Mouse (Mus musculus) left cerebral cortex, adult 2 months (tissue): ENCODE results near the gene Gm20661. TPM values are rescaled to one million over a fixed set of nuclear protein-coding genes. Genes with fewer than 3 reads are reported as not detected.

Experiments
- DNase-seq, 2 experiments: peaks; one replicate each; pipeline ENCODE4 v3.0.0; 2021 to 2022; ENCODE audit warnings: low spot score in 2 of 2, mixed read lengths in 1 of 2; ENCODE audit errors: extremely low spot score in 1 of 2
- H3K27ac ChIP-seq: fragments of 200-600 bp; 2 replicates; pipeline ENCODE4 v1.8.1; 2022
- H3K4me3 ChIP-seq: fragments of 200-600 bp; 2 replicates; pipeline ENCODE4 v1.8.1; 2022
- CTCF ChIP-seq: fragments of 200-600 bp; IDR thresholded peaks from 2 replicates; pipeline ENCODE4 v1.8.1; 2022; ENCODE audit warnings: antibody characterized with exemption, mild to moderate bottlenecking, moderate library complexity
- intact Hi-C: fragments of 180-260 bp; cut with DNase I; formaldehyde crosslinking; loops from one replicate; pipeline ENCODE4 v1.15.1; 2025
- long read RNA-seq, 2 experiments: library from polyadenylated mRNA; stranded (forward); transcript quantifications; one replicate each; pipeline ENCODE4 v2.0.0; 2021; ENCODE audit warnings: borderline mapping rate in 2 of 2
- total RNA-seq, 2 experiments: library from RNA; stranded (reverse); gene quantifications; 2 replicates each; pipeline ENCODE4 v1.2.3; 2021

Gm20661 gene
- under 1 TPM; 0.28 to 0.66 TPM for total RNA-seq
- long read RNA-seq, experiment 1, result 0 reads
- long read RNA-seq, experiment 2, result 0 reads

- no peak for DNase-seq
- 0 out of 2 replicates have a peak within 1 kb of the TSS, but pooled peaks have one; percentile 9 for H3K4me3 ChIP-seq
- H3K27ac ChIP-seq, result peak within 1 kb of the TSS; percentile 87
- TF ChIP-seq CTCF, result no peak
- intact Hi-C loops, result no loop called here
Observed at GRCm38 (mm10) chr9:107982681-107983346, at the start of gene Gm20661. Gene Gm20661 (plus strand): TSS chr9:107983058.

- no peak overlapping the region for H3K4me3 ChIP-seq
- DNase-seq, result no peak
- intact Hi-C loops, result no loop called here
- H3K27ac ChIP-seq, result peak overlapping the region; percentile 2
- TF ChIP-seq CTCF, result no peak
Observed at GRCm38 (mm10) chr9:107934146-107934545, 48.7 kb upstream of the Gm20661 start.

- Histone ChIP-seq H3K4me3 (peak within 1 kb of the TSS; percentile 57), H3K27ac (peak within 1 kb of the TSS; percentile 98)
- no peak for TF ChIP-seq CTCF
- intact Hi-C loops, result no loop called here
- no peak for DNase-seq
Observed at GRCm38 (mm10) chr9:107935374-107935773, 47.5 kb upstream of the Gm20661 start, which contains the start of gene Camkv. Gene Camkv (plus strand): TSS chr9:107935674.

GRCm38 (mm10) chr9:107935790-107936214 lies 47.1 kb upstream of the Gm20661 start:
- intact Hi-C loops, result loop anchor here (2.0 kb wide), 1 partner anchor 27 kb away; no protein-coding TSS in a partner anchor
- peak; percentile 67 to 70 for DNase-seq
- no peak for TF ChIP-seq CTCF
- H3K27ac ChIP-seq, result peak overlapping the region; percentile 98
- peak overlapping the region; percentile 57 for H3K4me3 ChIP-seq

- no peak for TF ChIP-seq CTCF
- Histone ChIP-seq H3K4me3 (peak overlapping the region; percentile 57), H3K27ac (peak overlapping the region; percentile 98)
- intact Hi-C loops, result loop anchor here (2.0 kb wide), 1 partner anchor 26 kb away; no protein-coding TSS in a partner anchor
- peak; percentile 60 to 66 for DNase-seq
Observed at GRCm38 (mm10) chr9:107936215-107936822, 46.5 kb upstream of the Gm20661 start.

- H3K4me3 ChIP-seq, result peak overlapping the region; percentile 57
- intact Hi-C loops, result loop anchor here (2.0 kb wide), 1 partner anchor 26 kb away; no protein-coding TSS in a partner anchor
- no peak for DNase-seq
- no peak for TF ChIP-seq CTCF
- H3K27ac ChIP-seq, result peak overlapping the region; percentile 98
Observed at GRCm38 (mm10) chr9:107936831-107937230, 46.0 kb upstream of the Gm20661 start.

- TF ChIP-seq CTCF, result no peak
- DNase-seq, result no peak
- Histone ChIP-seq H3K27ac (peak overlapping the region; percentile 67), H3K4me3 (no peak overlapping the region)
- intact Hi-C loops, result no loop called here
Observed at GRCm38 (mm10) chr9:107947241-107948194, 35.3 kb upstream of the Gm20661 start.

GRCm38 (mm10) chr9:107949184-107949921 lies 33.5 kb upstream of the Gm20661 start:
- Histone ChIP-seq H3K27ac (no peak overlapping the region), H3K4me3 (no peak overlapping the region)
- intact Hi-C loops, result no loop called here
- TF ChIP-seq CTCF, result no peak
- DNase-seq, result no peak

- DNase-seq, result no peak
- TF ChIP-seq CTCF, result no peak
- peak within 1 kb of the TSS; percentile 87 for H3K27ac ChIP-seq
- H3K4me3 ChIP-seq, result peak within 1 kb of the TSS; percentile 54
- intact Hi-C loops, result no loop called here
Observed at GRCm38 (mm10) chr9:107949922-107950235, 33.0 kb upstream of the Gm20661 start, which contains the start of gene Traip. Gene Traip (plus strand): TSS chr9:107950136.

GRCm38 (mm10) chr9:107950460-107951355 lies 32.1 kb upstream of the Gm20661 start:
- H3K4me3 ChIP-seq, result peak overlapping the region; percentile 54
- intact Hi-C loops, result no loop called here
- no peak; the same call in 1 of the 2 replicates for TF ChIP-seq CTCF
- peak; percentile 88 for DNase-seq
- H3K27ac ChIP-seq, result peak overlapping the region; percentile 87
